Mouse (Mus musculus) kidney, postnatal 0 days (tissue): ENCODE data around the gene 9530053A07Rik. TPM values are rescaled to one million over a fixed set of nuclear protein-coding genes. Genes with fewer than 3 reads are reported as not detected.
"Not testable (repeated sequence)": the region's sequence is repeated elsewhere in the genome, so short reads cannot be mapped to it uniquely, and the experiment has no call there.

ENCODE experiments used
- ATAC-seq: fragments of 200-750 bp; cut with Nextera tagmentation; replicated peaks from 2 replicates; pipeline ENCODE4 v1.8.0; 2017; ENCODE audit warnings: low read depth, moderate number of reproducible peaks, moderate TSS enrichment, moderate library complexity; ENCODE audit not compliant: low FRiP score
- DNase-seq: peaks from one replicate; pipeline ENCODE4 v3.0.0-alpha.2; 2016; ENCODE audit warnings: low spot score
- H3K27ac ChIP-seq: fragments of 300-500 bp; sonication (generic); 2 replicates; pipeline ENCODE4 v1.5.1; 2014; ENCODE audit warnings: mild to moderate bottlenecking
- H3K27me3 ChIP-seq: fragments of 300-500 bp; sonication (generic); 2 replicates; pipeline ENCODE4 v1.6.1; 2014; ENCODE audit warnings: low read length, mixed read lengths; ENCODE audit not compliant: insufficient read depth
- H3K36me3 ChIP-seq: fragments of 300-500 bp; sonication (generic); 2 replicates; pipeline ENCODE4 v1.6.1; 2014; ENCODE audit warnings: low read length, mixed read lengths; ENCODE audit not compliant: insufficient read depth
- H3K4me1 ChIP-seq: fragments of 300-500 bp; sonication (generic); replicated peaks from 2 replicates; pipeline ENCODE4 v1.6.1; 2014; ENCODE audit warnings: antibody characterized with exemption, low read length, mixed read lengths; ENCODE audit not compliant: insufficient read depth
- H3K4me2 ChIP-seq: fragments of 300-500 bp; sonication (generic); 2 replicates; pipeline ENCODE4 v1.6.1; 2014; ENCODE audit warnings: mild to moderate bottlenecking, low read length, moderate library complexity, mixed read lengths
- H3K4me3 ChIP-seq: fragments of 300-500 bp; sonication (generic); replicated peaks from 2 replicates; pipeline ENCODE4 v1.5.1; 2014; ENCODE audit warnings: low read depth, low read length
- H3K9ac ChIP-seq: fragments of 300-500 bp; sonication (generic); 2 replicates; pipeline ENCODE4 v1.6.1; 2014; ENCODE audit warnings: low read depth, low read length
- H3K9me3 ChIP-seq: fragments of 300-500 bp; sonication (generic); replicated peaks from 2 replicates; pipeline ENCODE4 v1.6.1; 2016; ENCODE audit warnings: low read length, inconsistent platforms, mixed read lengths
- CTCF ChIP-seq: IDR thresholded peaks from 2 replicates; pipeline ENCODE4 v1.5.1; 2016; ENCODE audit warnings: antibody characterized with exemption, low read depth, mild to moderate bottlenecking, moderate library complexity
- WGBS: fragments of 180-500 bp; shearing (Covaris S2); extraction: QIAGEN DNeasy Blood & Tissue Kit; methylation state at CpG from one replicate; pipeline ENCODE4 v1.1.7; 2014; 5-methylcytosine and 5-hydroxymethylcytosine counted together
- polyA plus RNA-seq: library from polyadenylated mRNA; unstranded; fragments of >200 nt; fragmentation: Nextera tagmentation; extraction: Ambion mirVana; gene quantifications from 2 replicates; pipeline ENCODE4 v1.2.1, GENCODE M21; 2015

Gene 9530053A07Rik
- polyA plus RNA-seq, 1 experiment from 2014 or later = 0.08 TPM

- Histone ChIP-seq H3K4me1 (no peaks in the 10 kb centered on the region), H3K4me2 (no peak overlapping the region), H3K36me3 (no peaks in the 10 kb centered on the region), H3K9me3 (no peaks in the 10 kb centered on the region), H3K9ac (no peak overlapping the region), H3K27me3 (no peaks in the 10 kb centered on the region), H3K4me3 (no peak overlapping the region), H3K27ac (no peak overlapping the region)
- WGBS = 21% methylated on average over 13 of the region's 13 CpGs
- ATAC-seq (no peak), DNase-seq (peak; percentile 40)
- peak; percentile 72 for TF ChIP-seq CTCF
These were observed 22.4 kb downstream of the 9530053A07Rik start for GRCm38 (mm10) chr7:28151584-28152221.

GRCm38 (mm10) chr7:28153595-28153994 is 24.3 kb downstream of the 9530053A07Rik start:
- 36% methylated on average over 4 of the region's 5 CpGs for WGBS
- H3K4me3 ChIP-seq, H3K9me3 ChIP-seq, DNase-seq, ATAC-seq, H3K4me2 ChIP-seq, H3K27ac ChIP-seq, H3K9ac ChIP-seq, H3K4me1 ChIP-seq, H3K36me3 ChIP-seq, H3K27me3 ChIP-seq: not testable (repeated sequence)

DNA sequence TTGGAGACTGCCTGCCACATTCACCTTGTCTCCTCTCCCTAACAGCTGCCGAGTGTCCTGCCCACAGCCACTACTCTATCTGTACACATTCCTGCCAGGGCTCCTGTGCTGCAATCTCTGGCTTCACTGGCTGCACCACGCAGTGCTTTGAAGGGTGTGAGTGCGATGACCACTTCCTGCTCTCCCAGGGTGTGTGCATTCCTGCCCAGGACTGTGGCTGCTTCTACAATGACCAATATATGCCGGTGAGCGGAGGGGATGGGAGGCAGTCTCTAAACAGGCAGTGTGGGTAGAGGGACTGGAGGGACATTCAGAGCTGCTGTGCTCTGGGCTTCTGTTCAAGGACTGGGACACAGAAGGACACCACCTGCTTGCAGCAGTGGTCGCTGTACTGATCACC is 30.0 kb downstream of the 9530053A07Rik start:
- no peak for TF ChIP-seq CTCF
- Histone ChIP-seq H3K4me3 (no peak overlapping the region), H3K27ac (no peak overlapping the region), H3K9ac (no peak overlapping the region), H3K9me3 (no peaks in the 10 kb centered on the region), H3K4me1 (no peaks in the 10 kb centered on the region), H3K36me3 (no peaks in the 10 kb centered on the region), H3K27me3 (no peaks in the 10 kb centered on the region), H3K4me2 (no peak overlapping the region)
- ATAC-seq (no peak; the same call in 1 of the 2 replicates), DNase-seq (no peak)
- WGBS = 46% methylated on average over 6 of the region's 6 CpGs

GRCm38 (mm10) chr7:28159893-28160292 is 30.6 kb downstream of the 9530053A07Rik start:
- TF ChIP-seq CTCF = no peak
- Histone ChIP-seq H3K4me1 (no peaks in the 10 kb centered on the region), H3K27me3 (no peaks in the 10 kb centered on the region), H3K4me2 (no peak overlapping the region), H3K36me3 (no peaks in the 10 kb centered on the region), H3K9ac (no peak overlapping the region), H3K4me3 (no peak overlapping the region), H3K9me3 (no peaks in the 10 kb centered on the region), H3K27ac (no peak overlapping the region)
- WGBS = 81% methylated on average over 3 of the region's 3 CpGs
- no peak for DNase-seq
- ATAC-seq = no peak

- DNase-seq (no peak), ATAC-seq (0 out of 2 replicates have a peak, but pooled peaks have one; percentile 11)
- no peaks in the 10 kb centered on the region for H3K4me1 ChIP-seq
- WGBS = 33% methylated on average over 9 of the region's 9 CpGs
- H3K9me3 ChIP-seq = no peaks in the 10 kb centered on the region
- no peaks in the 10 kb centered on the region for H3K27me3 ChIP-seq
- no peak overlapping the region for H3K27ac ChIP-seq
- H3K36me3 ChIP-seq = no peaks in the 10 kb centered on the region
- TF ChIP-seq CTCF = no peak
- no peak overlapping the region for H3K4me3 ChIP-seq
- no peak overlapping the region for H3K4me2 ChIP-seq
- H3K9ac ChIP-seq = no peak overlapping the region
These were observed 32.0 kb downstream of the 9530053A07Rik start for GRCm38 (mm10) chr7:28161163-28161749.

DNA sequence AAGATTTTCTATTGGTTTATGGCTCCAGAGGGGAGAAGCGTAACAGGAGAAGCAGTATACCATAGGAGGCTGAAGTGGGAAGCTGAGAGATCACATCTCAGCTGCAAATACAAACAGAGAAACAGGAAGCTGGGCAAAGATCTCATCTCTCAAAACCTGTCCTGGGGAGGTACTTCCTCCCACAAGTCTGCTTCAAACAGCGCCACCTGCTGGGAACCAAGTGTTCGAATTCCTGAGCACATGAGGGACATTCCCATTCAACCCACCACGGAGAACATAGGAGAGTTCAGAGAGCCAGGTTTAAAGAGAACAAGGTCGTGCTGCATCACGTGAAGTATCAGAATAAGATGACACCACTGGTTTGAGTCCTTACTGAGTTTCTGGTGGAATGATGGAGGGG is 36.1 kb downstream of the 9530053A07Rik start:
- no peak overlapping the region for H3K4me3 ChIP-seq
- peaks cover 1% of the 10 kb centered on the region; the same call in 1 of the 2 replicates for H3K4me1 ChIP-seq
- H3K4me2 ChIP-seq = no peak overlapping the region
- H3K9ac ChIP-seq = no peak overlapping the region
- no peak overlapping the region for H3K27ac ChIP-seq
- H3K27me3 ChIP-seq = no peaks in the 10 kb centered on the region
- ATAC-seq = no peak
- DNase-seq = no peak
- H3K36me3 ChIP-seq = no peaks in the 10 kb centered on the region
- no peaks in the 10 kb centered on the region for H3K9me3 ChIP-seq
- 82% methylated on average over 6 of the region's 6 CpGs for WGBS
- TF ChIP-seq CTCF = peak; percentile 39; the same call in 1 of the 2 replicates
